Mouse (Mus musculus) T-helper 2 cell (primary cell): ENCODE data around the gene Sh3tc1.

Experiments used
- in situ Hi-C: fragments of 300-600 bp; cut with MboI, MseI; formaldehyde crosslinking; loops from one replicate; pipeline ENCODE4 v1.15.1; 2025; ENCODE audit warnings: high pct_unique_total_duplicates

Sh3tc1 gene

DNA sequence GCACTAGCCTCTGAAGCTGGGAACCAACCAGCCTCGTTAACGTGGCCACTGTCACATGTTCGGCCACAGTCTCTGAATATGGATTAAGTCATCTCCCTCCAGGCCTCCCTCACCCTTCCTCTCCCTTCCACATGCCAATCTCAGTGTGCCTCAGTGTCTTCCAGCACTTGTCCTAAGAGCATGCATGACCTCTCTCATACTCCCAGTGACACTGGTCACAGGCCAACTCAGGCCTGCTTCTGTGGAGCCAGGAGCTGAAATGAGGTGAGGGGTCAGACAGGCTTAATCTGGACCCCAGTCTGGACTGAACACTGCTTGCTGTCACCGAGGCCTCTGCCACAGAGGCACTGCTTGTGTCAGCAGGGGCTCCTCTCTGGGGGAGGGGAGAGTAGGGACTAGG, 53.5 kb downstream of the Sh3tc1 start:
- in situ Hi-C loops = no loop called here

DNA sequence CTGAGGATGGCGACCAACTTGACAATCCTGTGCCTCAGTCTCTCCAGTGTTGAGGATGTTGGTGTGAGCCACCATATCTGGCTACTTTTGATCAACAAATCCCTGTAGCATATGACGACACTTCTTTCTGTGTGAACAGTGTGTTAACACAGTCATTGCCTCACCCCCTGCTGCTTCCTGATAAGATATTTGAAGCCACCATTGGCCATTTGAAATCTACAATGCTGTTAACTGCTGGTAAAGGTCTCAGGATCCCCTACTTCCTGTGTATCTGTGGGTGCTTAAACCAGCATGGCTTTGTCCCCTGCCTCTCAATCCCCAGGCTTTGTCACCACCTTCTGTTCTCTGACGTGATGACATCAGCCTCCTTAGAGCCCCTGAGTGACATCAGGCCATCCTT, 54.7 kb downstream of the Sh3tc1 start:
- in situ Hi-C loops = no loop called here

DNA sequence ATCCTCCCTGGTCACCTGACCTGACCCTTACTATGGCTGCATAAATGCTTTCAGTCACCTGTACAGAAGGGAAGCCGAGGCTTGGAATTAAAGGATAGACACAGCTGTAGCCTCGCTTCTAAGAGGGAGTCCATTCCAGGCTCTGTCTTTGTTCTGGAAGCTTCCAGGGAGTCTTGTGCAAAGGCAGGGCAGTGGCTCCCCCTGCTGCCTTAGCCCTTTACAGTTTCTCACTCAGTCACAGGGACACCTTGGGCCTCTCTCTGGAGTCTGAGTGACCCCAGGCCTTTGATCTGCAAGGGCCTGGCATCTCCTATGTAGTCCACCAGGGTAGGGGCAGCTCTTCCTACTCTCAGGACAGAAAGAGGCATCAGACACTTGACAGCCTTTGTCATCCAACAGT, 58.8 kb downstream of the Sh3tc1 start:
- in situ Hi-C loops = no loop called here

DNA sequence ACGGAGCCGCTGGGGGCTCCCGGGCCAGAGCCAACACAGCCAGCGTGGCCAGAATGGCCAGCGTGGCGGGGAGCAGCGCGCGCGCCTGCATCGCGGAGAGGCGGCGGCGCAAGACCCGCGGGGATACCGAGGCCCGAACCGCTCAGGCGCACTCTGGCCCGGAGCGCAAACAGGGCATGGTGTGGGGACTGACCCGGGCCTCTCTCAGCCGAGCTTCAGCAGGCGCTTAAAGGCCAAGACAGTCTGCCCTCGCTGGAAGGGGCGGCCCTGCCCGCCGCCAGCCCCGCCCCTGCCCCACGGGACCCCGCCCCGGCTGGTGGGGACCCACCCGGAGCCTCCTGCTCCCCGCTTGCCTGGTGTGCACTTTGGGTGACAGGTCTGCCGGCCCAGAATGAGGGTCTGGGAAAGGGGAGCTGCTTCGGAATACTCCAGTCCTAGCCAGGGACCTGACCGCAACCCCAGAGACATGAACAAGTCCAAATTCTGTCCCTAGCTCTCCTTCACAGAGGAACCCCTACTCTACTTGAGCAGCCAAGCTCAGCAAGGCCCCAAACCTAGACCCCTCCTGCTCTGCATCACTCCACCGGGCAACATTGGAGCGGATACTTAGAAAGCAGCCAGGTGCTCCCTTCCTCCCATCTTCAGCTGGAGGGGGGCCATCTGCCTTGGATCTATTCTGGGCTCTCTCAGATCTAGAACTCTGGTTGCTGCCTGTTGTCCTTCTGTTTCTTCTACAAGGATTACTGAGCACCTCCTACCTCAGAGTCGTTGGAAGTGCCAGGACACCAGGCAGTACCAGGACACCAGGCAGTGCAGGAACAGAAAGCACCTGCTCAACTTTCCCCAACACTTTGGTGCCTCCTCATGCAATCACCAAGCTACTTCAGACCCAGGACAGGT, 60.3 kb downstream of the Sh3tc1 start, which contains the start of gene Htra3:
TSS of gene Htra3 (minus strand) at position 527 of the 900 bp plus-strand sequence.
- in situ Hi-C loops = no loop called here

DNA sequence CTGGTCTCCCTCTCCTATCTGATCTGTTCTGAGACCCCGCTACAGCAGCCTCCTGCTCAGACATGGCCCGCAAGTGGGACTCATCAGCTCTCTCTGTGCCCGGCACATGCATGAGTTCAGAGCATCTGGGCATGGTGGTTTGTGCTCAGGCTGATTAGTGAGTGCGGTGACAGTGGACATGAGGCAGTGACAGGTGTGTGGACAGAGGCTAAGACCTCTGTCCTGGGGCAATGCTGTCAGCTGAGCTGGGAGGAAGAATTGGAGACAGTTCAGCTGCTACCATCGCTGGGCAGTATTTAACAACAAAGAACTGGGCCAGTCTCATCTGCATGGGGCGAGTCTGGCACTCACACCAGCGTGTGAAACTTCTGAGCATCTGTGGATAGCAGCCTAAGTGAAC, 62.8 kb downstream of the Sh3tc1 start:
- in situ Hi-C loops = no loop called here

DNA sequence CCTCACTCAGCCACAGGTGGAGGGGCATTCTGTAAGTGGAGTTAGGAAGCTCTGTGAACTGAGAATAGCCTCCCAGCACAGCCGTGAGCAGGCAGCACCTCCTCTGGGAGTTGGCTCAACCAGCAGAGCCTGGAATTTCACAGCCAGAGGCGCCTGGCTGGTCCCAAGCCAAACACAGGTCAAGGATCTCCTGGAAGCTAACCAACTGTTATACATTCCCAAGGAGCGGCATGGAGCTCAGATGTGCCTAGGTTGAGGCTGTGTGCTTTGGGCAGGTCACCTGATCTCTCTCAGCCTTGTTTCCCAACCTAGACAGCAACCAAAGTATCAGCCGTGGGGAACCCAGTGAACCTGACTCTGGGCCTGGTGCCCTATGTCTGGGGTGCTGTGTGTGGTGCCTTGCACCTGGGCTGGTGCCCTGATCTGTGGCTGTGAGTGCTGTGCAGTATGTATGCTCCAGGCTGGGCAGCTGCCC, 65.7 kb downstream of the Sh3tc1 start:
- in situ Hi-C loops = no loop called here

DNA sequence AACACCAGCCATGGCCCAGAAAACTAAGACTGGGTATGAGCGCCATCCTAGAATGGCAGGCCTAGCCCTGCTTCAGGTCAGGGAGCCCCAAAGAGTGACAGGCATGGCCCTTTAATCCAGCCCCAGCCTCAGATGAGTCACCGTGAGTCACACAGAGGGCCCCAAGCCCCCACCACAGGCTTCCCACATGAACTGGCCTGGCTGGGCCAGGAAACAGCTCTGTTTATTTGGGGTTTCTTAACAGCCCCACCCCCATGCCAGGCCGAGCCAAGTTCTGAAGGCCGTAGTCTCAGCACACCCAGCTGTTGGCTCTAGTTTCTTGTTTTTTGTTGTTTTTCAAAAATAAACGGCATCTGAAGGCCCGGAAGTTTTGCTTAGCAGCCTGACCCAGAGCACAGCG, 66.7 kb downstream of the Sh3tc1 start:
- in situ Hi-C loops = no loop called here

DNA sequence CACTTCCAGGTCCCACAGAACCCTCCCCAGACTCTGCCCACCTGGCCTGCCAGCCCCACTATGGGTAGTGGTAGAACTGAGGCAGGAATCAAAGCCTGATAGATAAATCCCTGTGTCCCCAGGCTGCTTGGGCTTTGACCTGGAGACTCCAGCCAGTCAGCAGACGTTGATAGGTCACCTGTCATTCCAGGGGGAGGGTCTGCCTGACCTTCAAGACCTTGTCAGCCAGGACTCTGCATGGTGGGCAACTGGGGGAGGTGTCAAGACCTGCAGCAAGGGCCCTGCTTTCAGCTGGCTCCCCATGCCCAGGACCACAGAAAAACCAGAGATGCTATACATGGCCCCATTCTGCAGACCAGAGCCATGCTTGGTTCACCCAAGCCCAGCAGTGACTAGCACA, 67.2 kb downstream of the Sh3tc1 start:
- in situ Hi-C loops = no loop called here

DNA sequence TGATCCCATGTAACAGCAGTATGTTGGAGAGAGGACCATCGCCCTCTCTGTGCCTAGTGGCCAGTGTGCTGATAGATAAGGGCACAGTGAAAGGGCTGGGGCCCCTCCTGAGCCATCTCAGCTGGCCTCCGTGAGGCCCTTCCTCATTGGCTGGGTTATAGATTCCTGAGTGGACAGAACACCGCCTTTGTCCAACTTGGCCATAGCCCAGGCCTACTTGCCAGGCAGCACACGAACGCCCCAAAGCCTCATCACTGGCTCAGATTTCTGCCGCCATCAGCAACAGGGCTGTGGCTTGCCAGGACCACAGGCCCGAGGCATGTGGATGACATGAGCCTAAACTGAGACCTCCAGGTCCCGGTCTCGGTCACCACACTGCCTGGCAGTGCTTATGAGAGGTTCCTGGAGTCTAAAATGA, 68.3 kb downstream of the Sh3tc1 start:
- in situ Hi-C loops = no loop called here

DNA sequence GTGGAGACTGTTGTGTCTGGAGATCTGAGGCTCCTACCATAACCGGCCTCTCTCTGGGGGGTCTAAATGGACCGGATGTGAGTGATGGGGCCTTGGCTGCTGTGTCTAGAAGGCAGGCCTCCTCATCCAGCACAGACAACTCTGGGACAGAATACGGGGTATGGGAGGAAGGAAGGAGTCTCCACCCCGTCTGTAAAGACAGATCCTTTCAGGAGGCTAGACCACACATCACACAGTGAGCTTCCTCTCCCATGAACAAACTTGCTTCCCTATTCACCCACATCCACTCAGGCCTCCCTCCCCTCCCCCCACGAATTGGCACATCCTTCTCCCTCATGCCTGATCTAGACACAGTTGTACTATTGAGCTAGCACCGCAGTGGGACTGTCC, 69.4 kb downstream of the Sh3tc1 start:
- in situ Hi-C loops = no loop called here

DNA sequence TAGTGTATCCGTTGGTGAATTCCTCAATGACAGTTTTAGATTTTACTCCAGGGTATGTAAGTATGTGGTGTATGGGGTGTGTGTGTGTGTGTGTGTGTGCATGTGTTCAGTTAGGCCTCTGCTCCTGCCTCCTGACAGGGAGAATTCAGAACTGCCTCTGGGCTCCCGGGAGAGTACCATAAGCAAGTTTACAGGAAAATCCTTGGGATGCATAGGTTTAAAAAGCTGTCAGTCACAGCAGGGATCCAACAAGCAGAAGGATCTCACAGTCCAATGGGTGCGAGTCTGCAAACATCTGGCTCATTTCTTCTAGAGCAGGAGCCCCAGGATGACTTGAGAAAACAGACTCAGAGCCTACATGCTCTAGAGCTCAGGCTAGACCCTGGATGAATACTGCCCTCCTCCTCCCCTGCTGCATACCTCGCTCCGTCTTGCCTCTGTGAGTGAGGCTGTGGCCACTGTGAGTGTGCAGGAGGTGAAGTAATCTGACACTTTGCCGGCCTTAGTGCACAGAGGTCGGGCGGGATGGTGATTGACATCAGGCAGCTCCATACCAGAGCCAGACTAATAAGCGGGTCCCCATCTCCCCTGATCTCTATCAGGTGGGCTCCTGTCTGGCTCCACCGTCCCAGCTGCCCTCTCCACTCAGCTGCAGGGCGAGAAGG, 69.9 kb downstream of the Sh3tc1 start:
- in situ Hi-C loops = no loop called here

DNA sequence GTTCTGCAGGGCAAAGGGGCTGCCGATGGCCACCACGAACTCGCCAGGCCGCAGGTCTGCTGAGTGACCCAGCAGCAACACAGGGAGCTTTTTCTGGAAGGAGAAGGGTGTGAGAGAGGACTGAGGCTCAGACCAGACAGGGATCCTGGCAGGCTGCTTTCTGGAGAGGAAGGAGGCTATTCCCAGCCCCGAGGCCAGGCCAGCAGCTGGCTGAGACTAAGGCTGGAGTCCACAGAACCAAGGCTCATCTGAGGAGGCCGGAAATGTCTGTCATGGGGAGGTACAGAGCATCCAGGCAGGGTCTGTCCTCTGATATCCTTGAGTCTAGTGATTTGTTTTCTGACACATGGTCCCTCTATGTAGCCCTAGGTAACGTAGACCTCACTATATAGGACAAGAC, 73.6 kb downstream of the Sh3tc1 start:
- in situ Hi-C loops = no loop called here

DNA sequence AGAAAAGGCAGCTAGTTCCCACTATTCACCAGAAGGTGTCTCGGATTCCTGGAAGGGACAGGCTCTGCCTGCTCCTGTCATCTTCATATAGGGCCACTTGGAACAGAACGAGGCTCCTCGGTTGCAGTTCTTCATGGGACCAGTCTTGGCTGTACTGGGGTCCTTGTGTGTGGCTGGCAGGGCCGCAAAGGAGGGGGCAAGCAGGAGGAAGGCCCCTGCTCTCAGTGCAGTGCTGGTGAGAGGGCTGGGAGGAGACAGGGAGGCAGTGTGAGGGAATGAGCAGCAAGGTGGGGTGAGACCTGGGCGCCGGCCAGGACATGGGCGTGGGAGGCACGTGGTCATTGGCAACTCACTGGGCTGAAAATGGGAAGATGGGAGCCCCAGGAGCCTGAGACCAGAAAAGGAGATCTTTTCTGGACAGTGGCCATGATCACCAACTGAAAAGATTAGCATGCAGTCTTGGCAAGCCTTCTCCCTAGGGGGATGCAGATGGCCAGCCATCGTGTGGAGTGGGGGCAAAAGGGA, 77.7 kb downstream of the Sh3tc1 start:
- in situ Hi-C loops = no loop called here

DNA sequence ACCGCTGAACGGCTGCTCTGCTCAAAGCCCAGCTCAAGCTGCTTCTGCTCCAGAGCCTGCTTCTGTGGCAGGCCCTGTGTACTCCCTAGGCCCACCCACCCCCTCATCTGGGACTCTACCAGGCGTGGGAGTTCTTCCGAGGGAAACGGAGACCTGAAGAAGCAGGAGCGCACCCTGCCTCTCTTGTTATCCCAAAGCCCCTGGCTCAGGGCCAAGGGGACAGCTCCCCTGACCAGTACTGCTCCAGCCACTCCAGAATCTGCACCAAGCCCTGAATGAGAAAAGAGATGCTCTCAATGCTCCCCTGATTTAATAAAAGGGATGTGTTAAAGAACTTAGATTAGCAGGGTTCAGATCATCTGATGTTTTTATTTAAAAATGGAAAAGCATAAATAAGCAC, 78.6 kb downstream of the Sh3tc1 start:
- in situ Hi-C loops = no loop called here

DNA sequence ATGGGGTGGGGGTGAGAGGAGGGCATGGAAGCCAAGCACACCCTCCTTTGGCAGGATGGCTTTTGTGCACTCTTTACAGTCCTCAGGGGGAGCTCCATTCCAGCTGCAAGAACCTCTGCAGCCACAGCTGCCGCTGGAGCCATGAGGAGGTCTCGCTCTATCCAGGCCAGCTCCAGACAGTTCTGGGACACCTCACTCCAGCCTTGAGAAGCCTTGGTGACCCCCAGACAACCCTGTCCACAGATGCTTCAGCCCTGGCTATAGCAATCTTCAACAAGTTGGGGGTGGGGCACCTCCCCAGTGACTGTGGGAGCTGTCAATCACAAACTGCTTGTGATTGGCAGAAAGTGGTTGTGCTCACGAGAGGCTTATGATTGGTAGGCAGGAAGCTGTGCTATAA, 80.3 kb downstream of the Sh3tc1 start:
- in situ Hi-C loops = no loop called here

DNA sequence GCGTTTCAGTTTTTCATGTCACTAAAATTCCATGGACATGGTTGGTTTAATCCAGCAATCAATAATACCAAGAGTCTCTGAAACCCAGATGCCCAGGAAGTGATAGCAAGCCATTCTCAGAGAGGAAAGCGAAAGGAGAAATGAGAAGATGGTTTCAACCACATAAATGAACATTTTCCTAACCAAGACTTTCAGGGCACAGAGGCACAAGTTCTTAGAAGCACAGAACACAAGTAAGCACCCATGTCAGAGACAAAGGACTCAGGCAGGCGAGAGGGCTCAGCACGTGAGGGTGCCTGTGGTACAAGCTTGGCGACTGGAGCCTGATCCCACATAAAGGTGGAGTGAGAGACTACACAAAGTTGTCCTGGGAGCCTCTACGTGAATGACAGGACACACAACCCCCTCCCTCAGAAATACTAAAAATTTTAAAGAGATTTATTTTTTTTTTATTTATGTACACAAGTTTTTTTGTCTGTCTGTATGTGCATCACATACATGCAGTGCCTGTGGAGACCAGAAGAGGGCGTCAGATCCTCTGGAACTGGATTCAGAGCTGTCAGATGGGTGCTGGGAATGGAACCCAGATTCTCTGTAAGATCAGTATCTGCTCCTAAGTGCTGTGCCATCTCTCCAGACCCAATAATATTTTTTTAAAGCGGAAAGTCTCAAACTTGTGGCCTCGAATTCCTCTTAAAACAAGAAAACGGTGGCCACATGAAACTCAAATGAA, 83.9 kb downstream of the Sh3tc1 start:
- in situ Hi-C loops = no loop called here

DNA sequence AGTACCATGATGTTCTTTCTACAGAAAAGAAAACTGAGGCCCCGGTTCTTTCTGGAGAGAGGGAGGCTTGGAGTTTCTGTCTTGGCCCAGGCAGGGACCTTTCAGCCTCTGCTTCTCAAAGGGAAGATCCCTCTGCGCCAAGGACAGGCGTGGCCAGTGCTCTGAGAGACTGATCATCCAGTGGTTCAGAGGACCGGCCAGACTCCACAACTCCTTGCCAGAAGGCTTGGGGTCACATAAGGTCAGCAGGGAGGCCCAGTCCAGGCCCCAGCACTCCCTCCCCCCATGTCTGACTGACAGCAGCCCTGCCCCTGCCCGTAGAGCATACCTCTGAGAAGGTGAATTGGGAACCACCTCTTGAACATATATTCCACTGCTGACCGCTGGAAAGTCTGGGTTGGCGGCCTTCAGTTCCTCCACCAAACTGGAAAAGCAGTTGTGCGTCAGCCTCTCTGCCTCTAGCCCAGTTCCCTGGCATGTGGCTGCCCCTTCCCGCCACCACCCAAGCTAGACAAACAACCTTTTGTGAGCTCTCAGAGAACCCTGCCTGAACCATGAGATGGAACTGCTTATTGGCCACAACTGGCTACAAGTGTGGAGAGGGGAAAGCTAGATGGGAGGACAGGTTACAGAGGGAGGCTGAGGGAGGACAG, 85.9 kb downstream of the Sh3tc1 start:
- in situ Hi-C loops = no loop called here

DNA sequence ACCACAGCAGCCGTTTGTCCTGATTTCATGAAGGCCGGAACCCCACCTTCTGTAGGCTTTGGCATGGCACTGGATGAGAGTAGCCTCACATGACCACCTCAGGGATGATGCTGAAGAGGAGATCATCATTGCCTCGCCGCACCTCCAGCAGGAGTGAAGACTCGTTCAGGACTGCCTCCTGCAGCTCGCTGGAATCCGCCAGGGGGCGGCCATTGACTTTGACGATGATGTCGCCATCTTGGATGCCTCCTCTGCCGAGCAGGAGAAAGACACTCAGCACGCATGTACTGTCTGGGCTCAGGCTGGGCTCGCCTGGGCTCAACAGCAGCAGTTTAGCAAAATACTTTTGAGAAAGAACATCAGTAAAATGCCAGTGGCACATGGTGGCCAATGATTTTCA, 86.9 kb downstream of the Sh3tc1 start:
- in situ Hi-C loops = no loop called here

DNA sequence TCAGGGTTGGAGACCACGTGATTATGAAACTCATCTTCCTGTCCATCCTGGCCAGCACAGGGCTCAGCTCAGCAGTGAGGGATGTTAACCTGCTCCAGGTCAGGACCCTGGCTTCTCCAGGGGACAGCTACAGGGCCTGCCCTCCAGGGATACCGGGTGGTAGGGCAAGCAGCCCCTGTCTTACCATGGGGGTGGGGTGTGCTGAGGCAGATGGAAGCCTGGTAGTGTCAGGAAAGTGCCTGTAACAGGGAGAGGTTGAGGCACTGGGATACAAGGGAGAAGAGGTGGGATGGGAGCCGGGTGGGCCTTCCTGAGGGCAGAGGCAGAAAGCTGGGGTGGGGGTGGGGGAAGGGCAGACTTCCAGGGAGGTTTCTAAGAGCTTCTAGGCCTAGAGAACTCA, 87.5 kb downstream of the Sh3tc1 start:
- in situ Hi-C loops = no loop called here

DNA sequence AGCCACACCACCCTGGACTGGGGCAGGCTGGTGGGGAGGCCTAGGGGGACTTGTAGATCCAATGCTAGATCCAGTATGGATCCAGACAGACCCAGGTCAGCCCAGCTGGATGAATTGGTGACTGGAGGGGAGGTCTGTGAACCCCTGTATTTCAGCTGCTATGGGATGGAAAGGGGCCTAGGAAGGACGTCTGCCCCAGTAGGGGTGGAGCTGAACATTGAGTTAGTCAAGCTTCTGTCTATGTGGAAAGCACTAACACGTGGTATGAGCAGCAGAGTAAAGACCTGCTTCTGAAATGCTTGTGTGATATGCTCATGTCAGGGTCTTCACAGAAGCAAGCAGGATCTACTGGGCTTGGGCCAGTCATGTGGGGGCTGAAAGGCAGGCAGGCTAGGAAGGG, 91.6 kb downstream of the Sh3tc1 start:
- in situ Hi-C loops = no loop called here

DNA sequence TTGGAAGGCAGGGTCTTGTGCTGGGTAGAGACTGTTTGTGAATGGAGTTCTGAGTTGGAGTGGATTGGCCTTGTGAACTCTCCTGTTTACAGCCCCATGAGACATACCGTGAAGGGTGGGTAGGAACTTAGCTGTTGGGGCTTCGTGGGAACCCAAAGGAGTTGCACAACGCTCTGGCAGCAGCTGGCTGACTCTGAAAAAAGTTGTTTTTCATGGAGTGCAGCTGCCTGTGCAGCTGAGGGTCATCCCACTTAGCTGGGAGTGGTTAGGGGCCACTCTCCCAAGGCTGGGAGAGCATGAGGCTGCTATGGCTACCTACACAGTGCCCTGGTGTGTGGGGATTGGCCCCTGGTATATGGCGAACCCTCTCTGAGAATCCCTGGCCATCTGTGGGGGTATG, 92.2 kb downstream of the Sh3tc1 start:
- in situ Hi-C loops = no loop called here
